Mouse (Mus musculus) G1E (cell line): Measurements from ENCODE around the gene Sin3a. TPM values are rescaled to one million over a fixed set of nuclear protein-coding genes. Genes with fewer than 3 reads are reported as not detected.

ENCODE experiments used
- ATAC-seq: 2 replicates; pipeline ENCODE4 v1.8.0; 2016; ENCODE audit warnings: mild to moderate bottlenecking; ENCODE audit not compliant: insufficient number of reproducible peaks, poor library complexity, low FRiP score, severe bottlenecking; ENCODE audit errors: extremely low read depth
- DNase-seq: peaks from one replicate; pipeline ENCODE4 v3.0.0; 2012; ENCODE audit warnings: low spot score
- H3K27me3 ChIP-seq: 2 replicates; pipeline ENCODE4 v1.6.1; 2012; ENCODE audit warnings: mild to moderate bottlenecking, low read length, inconsistent platforms; ENCODE audit not compliant: insufficient read depth
- H3K36me3 ChIP-seq: replicated peaks from 2 replicates; pipeline ENCODE3; 2012; ENCODE audit warnings: mild to moderate bottlenecking, inconsistent platforms
- H3K4me1 ChIP-seq: 2 replicates; pipeline ENCODE4 v1.6.1; 2012; ENCODE audit warnings: low read depth, low read length, inconsistent platforms, mixed read lengths; ENCODE audit not compliant: insufficient read depth
- H3K4me3 ChIP-seq: 2 replicates; pipeline ENCODE4 v1.5.1; 2012; ENCODE audit warnings: low read depth, mild to moderate bottlenecking, inconsistent platforms, low read length, moderate library complexity, mixed read lengths
- H3K9me3 ChIP-seq: replicated peaks from 2 replicates; pipeline ENCODE4 v1.6.1; 2012; ENCODE audit warnings: inconsistent platforms
- CTCF ChIP-seq: IDR thresholded peaks from 2 replicates; pipeline ENCODE4 v1.5.1; 2012; ENCODE audit warnings: low read depth, low read length, inconsistent platforms, mixed read lengths
- GATA1 ChIP-seq: IDR thresholded peaks from 2 replicates; pipeline ENCODE4 v1.6.1; 2012; ENCODE audit warnings: borderline replicate concordance, low read length, inconsistent platforms, mixed read lengths
- GATA2 ChIP-seq: IDR thresholded peaks from 2 replicates; pipeline ENCODE4 v1.6.1; 2012; ENCODE audit warnings: low read depth, low read length, inconsistent platforms, borderline replicate concordance
- POLR2AphosphoS5 ChIP-seq: IDR thresholded peaks from 2 replicates; pipeline ENCODE4 v1.6.1; 2012; ENCODE audit warnings: low read depth, low read length, inconsistent platforms; ENCODE audit not compliant: insufficient replicate concordance
- TAL1 ChIP-seq: conservative IDR thresholded peaks from 2 replicates; pipeline ENCODE4 v1.6.1; 2012; ENCODE audit warnings: low read depth, low read length, inconsistent platforms, mixed read lengths
- polyA plus RNA-seq: library from polyadenylated mRNA; stranded (reverse); fragments of >175 nt; gene quantifications from 2 replicates; pipeline ENCODE4 v1.2.3, GENCODE M21; 2012
- total RNA-seq, 2 experiments: library from RNA; stranded (forward) in 1 of 2; stranded (reverse) in 1 of 2; fragments of 200-1000 nt in 1 of 2; fragments of >200 nt in 1 of 2; fragmentation: Nextera tagmentation in 1 of 2; gene quantifications; 2 replicates each; pipeline ENCODE4 v1.2.3; 2014 to 2017

The Sin3a gene
- total and polyA plus RNA-seq, 3 experiments, result 15.4 to 78.5 (median 46.1) TPM

- H3K4me3 ChIP-seq, result peak overlapping the region; percentile 84
- peaks cover 39% of the 10 kb centered on the region for H3K4me1 ChIP-seq
- H3K36me3 ChIP-seq, result peaks cover 25% of the 10 kb centered on the region
- no peak for DNase-seq
- no peak for ATAC-seq
- no peak for TF ChIP-seq CTCF
- no peak for TF ChIP-seq TAL1
- no peak for TF ChIP-seq GATA1
- no peak for TF ChIP-seq POLR2AphosphoS5
- no peak for TF ChIP-seq GATA2
- no peaks in the 10 kb centered on the region for H3K27me3 ChIP-seq
- no peaks in the 10 kb centered on the region for H3K9me3 ChIP-seq
Observed at GRCm38 (mm10) chr9:57070800-57071545, 867 bp upstream of the Sin3a start.

DNA sequence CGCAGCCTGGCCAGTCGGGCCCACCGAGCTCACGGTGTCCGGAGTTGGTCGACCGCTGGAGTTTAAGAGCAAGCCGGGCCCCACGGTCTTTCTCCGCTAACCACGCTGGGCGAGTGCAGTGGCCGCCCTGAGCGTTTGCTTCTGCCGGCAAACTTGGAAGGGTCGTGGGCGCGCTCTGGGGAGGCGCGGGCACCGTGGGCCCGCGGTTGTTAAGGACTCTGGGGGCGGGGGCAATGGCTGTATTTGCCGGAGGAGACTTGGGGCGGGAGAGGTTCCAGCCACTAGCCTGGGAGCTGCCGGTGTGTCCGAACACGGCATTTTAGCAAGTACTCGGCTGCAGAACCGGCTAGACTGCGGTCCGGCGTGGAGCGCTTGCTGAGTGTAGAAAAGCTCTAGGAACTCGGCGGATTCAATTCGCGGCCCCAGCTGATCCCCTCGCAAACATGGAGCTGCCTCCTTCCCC lies 717 bp downstream of the Sin3a start:
- ATAC-seq (no peak), DNase-seq (peak; percentile 30)
- TF ChIP-seq TAL1 (no peak), POLR2AphosphoS5 (no peak), GATA2 (no peak), GATA1 (no peak), CTCF (no peak)
- H3K4me1 ChIP-seq, result peaks cover 47% of the 10 kb centered on the region
- peak overlapping the region; percentile 84 for H3K4me3 ChIP-seq
- peaks cover 19% of the 10 kb centered on the region for H3K36me3 ChIP-seq
- no peaks in the 10 kb centered on the region for H3K27me3 ChIP-seq
- H3K9me3 ChIP-seq, result no peaks in the 10 kb centered on the region

GRCm38 (mm10) chr9:57072989-57073789 lies 1.3 kb downstream of the Sin3a start:
- ATAC-seq (peak; percentile 48), DNase-seq (peak; percentile 92)
- H3K4me3 ChIP-seq, result peak overlapping the region; percentile 96
- H3K9me3 ChIP-seq, result no peaks in the 10 kb centered on the region
- TF ChIP-seq GATA2 (no peak), POLR2AphosphoS5 (no peak), CTCF (no peak), TAL1 (no peak), GATA1 (no peak)
- peaks cover 52% of the 10 kb centered on the region for H3K4me1 ChIP-seq
- peaks cover 17% of the 10 kb centered on the region for H3K36me3 ChIP-seq
- no peaks in the 10 kb centered on the region for H3K27me3 ChIP-seq

- H3K4me1 ChIP-seq, result peaks cover 53% of the 10 kb centered on the region
- H3K27me3 ChIP-seq, result no peaks in the 10 kb centered on the region
- TF ChIP-seq CTCF, result no peak
- no peak for TF ChIP-seq GATA2
- no peak for TF ChIP-seq GATA1
- no peak for TF ChIP-seq POLR2AphosphoS5
- TF ChIP-seq TAL1, result no peak
- H3K9me3 ChIP-seq, result no peaks in the 10 kb centered on the region
- peak overlapping the region; percentile 96 for H3K4me3 ChIP-seq
- DNase-seq, result no peak
- no peak for ATAC-seq
- H3K36me3 ChIP-seq, result peaks cover 14% of the 10 kb centered on the region
Observed at GRCm38 (mm10) chr9:57073790-57074094, 1.9 kb downstream of the Sin3a start.

DNA sequence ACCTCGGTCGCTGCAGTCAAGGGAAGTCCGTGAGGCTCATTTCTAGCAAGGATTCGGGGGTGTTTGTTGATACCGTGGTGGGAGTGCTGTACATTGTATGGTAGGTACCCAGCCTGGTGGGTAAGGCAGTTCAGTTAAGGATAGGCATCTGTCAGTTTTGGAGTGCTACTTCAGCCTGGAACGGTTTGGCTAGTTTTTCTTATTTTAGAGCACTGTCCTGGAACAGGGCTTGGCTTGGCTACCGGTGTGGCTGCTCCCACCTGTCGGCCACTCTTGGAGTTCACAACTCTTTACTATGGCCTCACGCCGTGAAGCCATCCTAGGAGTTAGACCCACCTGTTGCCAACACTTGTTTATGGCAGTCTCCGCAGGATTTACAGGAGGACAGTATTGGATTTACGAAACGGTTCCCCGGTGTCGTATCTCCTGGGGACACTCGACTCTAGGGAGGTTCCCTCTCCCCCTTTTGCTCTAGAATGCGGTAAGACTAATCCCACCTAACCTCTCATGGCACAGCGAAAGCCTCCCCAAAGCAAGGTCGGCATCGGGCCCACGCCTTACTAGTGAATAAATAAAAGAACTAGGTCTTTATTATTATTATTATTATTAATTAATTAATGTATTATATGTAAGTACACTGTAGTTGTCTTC lies 2.5 kb downstream of the Sin3a start:
- DNase-seq, result no peak
- Histone ChIP-seq H3K9me3 (no peaks in the 10 kb centered on the region), H3K4me1 (peaks cover 53% of the 10 kb centered on the region), H3K36me3 (peaks cover 16% of the 10 kb centered on the region), H3K27me3 (no peaks in the 10 kb centered on the region), H3K4me3 (peak overlapping the region; percentile 96)
- no peak for ATAC-seq
- TF ChIP-seq GATA1, result no peak
- no peak for TF ChIP-seq POLR2AphosphoS5
- TF ChIP-seq CTCF, result no peak
- TF ChIP-seq GATA2, result no peak
- TF ChIP-seq TAL1, result no peak

- DNase-seq, result peak; percentile 46
- peak overlapping the region; percentile 96 for H3K4me3 ChIP-seq
- H3K4me1 ChIP-seq, result peaks cover 53% of the 10 kb centered on the region
- peaks cover 16% of the 10 kb centered on the region for H3K36me3 ChIP-seq
- no peaks in the 10 kb centered on the region for H3K27me3 ChIP-seq
- H3K9me3 ChIP-seq, result no peaks in the 10 kb centered on the region
- no peak for TF ChIP-seq GATA1
- no peak for TF ChIP-seq POLR2AphosphoS5
- no peak for TF ChIP-seq CTCF
- no peak for TF ChIP-seq GATA2
- TF ChIP-seq TAL1, result no peak
- ATAC-seq, result no peak
Observed at GRCm38 (mm10) chr9:57074822-57075603, 3.2 kb downstream of the Sin3a start.
